10 mouse cellular contexts compared by ENCODE assay signal in the genomic region with DNA sequence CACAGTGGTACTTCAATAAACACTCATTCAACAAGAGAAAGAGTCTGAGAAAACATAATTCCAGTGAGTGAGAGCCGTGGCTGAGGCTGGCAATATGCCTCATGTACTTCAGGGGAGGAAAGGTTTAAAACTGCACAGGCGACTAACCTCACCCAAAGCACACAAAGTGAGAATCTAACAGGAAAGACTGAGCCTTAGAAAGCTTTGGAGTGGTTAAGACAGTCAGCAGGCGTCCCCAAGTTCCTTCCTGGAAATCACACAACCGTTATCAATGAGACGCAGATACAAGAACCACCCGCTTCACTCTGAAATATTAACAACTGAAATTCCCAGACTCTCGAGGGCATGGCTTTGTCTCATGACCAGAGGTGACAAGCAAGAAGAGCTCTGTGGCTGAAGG. TPM values are rescaled to one million over a fixed set of nuclear protein-coding genes. Genes with fewer than 3 reads are reported as not detected.
A peak's percentile ranks its signal among the peaks of the same experiment; 100 is the strongest.
DNase-seq lines count a peak whose midpoint lies in the region; ATAC-seq and TF ChIP-seq lines count a peak whose summit lies in the region.
"Had no signal": no experiment of that assay in that cellular context is flagged by ENCODE, and none has a peak within 500 bp of the region (broad histone marks: within the 10 kb centered on the region; RNA-seq: fewer than 3 reads in every experiment).

No protein-coding gene starts in this region.

- 69% methylated on average over 7 of the region's 7 CpGs for WGBS in embryonic facial prominence, embryonic 14.5 days
- WGBS in embryonic facial prominence, embryonic 10.5 days = 79% methylated on average over 7 of the region's 7 CpGs
- 33% methylated on average over 7 of the region's 7 CpGs for WGBS in stomach, postnatal 0 days
- 70% methylated on average over 7 of the region's 7 CpGs for WGBS in neural tube, embryonic 15.5 days

- TF ChIP-seq EP300 in stomach, postnatal 0 days (optimal IDR thresholded peaks at IDR 0.05) = no peak

- no peaks in the 10 kb centered on the region for H3K4me1 ChIP-seq in embryonic facial prominence, embryonic 14.5 days (ENCODE audit: control insufficient read depth, insufficient read depth, low read length)
- H3K4me1 ChIP-seq in embryonic facial prominence, embryonic 10.5 days = 0 out of 2 replicates have a peak, but pooled peaks cover 3% of the 10 kb centered on the region
- H3K4me1 ChIP-seq in megakaryocyte, embryonic 14.5 days = peaks cover 78% of the 10 kb centered on the region
- H3K4me1 ChIP-seq in stomach, postnatal 0 days (replicated peaks; ENCODE audit: control insufficient read depth, insufficient read depth) = 0 out of 2 replicates have a peak, but pooled peaks cover 2% of the 10 kb centered on the region
- H3K4me1 ChIP-seq in neural tube, embryonic 15.5 days = no peaks in the 10 kb centered on the region

- H3K27me3 ChIP-seq in embryonic facial prominence, embryonic 14.5 days (replicated peaks; ENCODE audit: control insufficient read depth, insufficient read depth, low read length) = no peaks in the 10 kb centered on the region
- no peaks in the 10 kb centered on the region for H3K27me3 ChIP-seq in embryonic facial prominence, embryonic 10.5 days (replicated peaks; ENCODE audit: low read depth, poor library complexity, severe bottlenecking)
- H3K27me3 ChIP-seq in megakaryocyte, embryonic 14.5 days (replicated peaks) = no peaks in the 10 kb centered on the region
- H3K27me3 ChIP-seq in stomach, postnatal 0 days (ENCODE audit: control insufficient read depth, insufficient read depth, low read length) = no peaks in the 10 kb centered on the region
- H3K27me3 ChIP-seq in neural tube, embryonic 15.5 days (replicated peaks) = no peaks in the 10 kb centered on the region
- H3K27me3 ChIP-seq: limb, embryonic 12.5 days had no signal

- H3K4me3 ChIP-seq in embryonic facial prominence, embryonic 14.5 days (ENCODE audit: low read depth, low read length) = no peak overlapping the region
- no peak overlapping the region for H3K4me3 ChIP-seq in embryonic facial prominence, embryonic 10.5 days
- peak overlapping the region; percentile 90 for H3K4me3 ChIP-seq in megakaryocyte, embryonic 14.5 days (replicated peaks)
- no peak overlapping the region for H3K4me3 ChIP-seq in stomach, postnatal 0 days (ENCODE audit: low read depth, low read length)
- H3K4me3 ChIP-seq in neural tube, embryonic 15.5 days (replicated peaks) = no peak overlapping the region
- H3K4me3 ChIP-seq: limb, embryonic 12.5 days had no signal

- no peak overlapping the region for H3K4me2 ChIP-seq in embryonic facial prominence, embryonic 14.5 days (ENCODE audit: low read depth, low read length)
- H3K4me2 ChIP-seq in stomach, postnatal 0 days (replicated peaks; ENCODE audit: low read depth) = peak overlapping the region; percentile 31
- H3K4me2 ChIP-seq in neural tube, embryonic 15.5 days = no peak overlapping the region
- H3K4me2 ChIP-seq: limb, embryonic 12.5 days had no signal

- TF ChIP-seq CTCF in stomach, postnatal 0 days (IDR thresholded peaks at IDR 0.05; ENCODE audit: low read depth) = no peak

- H3K9ac ChIP-seq in embryonic facial prominence, embryonic 14.5 days (ENCODE audit: low read depth, low read length) = 0 out of 2 replicates have a peak overlapping the region, but pooled peaks have one; percentile 25
- H3K9ac ChIP-seq in stomach, postnatal 0 days (ENCODE audit: low read length) = peak overlapping the region; percentile 47; the same call in 1 of the 2 replicates
- no peak overlapping the region for H3K9ac ChIP-seq in neural tube, embryonic 15.5 days (replicated peaks)
- H3K9ac ChIP-seq: limb, embryonic 12.5 days had no signal

- no peaks in the 10 kb centered on the region for H3K9me3 ChIP-seq in embryonic facial prominence, embryonic 14.5 days (ENCODE audit: control insufficient read depth, low read length)
- H3K9me3 ChIP-seq in embryonic facial prominence, embryonic 10.5 days = no peaks in the 10 kb centered on the region
- no peaks in the 10 kb centered on the region for H3K9me3 ChIP-seq in megakaryocyte, embryonic 14.5 days
- H3K9me3 ChIP-seq in stomach, postnatal 0 days (ENCODE audit: control insufficient read depth, low read length) = no peaks in the 10 kb centered on the region
- no peaks in the 10 kb centered on the region for H3K9me3 ChIP-seq in neural tube, embryonic 15.5 days (replicated peaks)
- H3K9me3 ChIP-seq: limb, embryonic 12.5 days had no signal

- H3K27ac ChIP-seq in embryonic facial prominence, embryonic 14.5 days (replicated peaks; ENCODE audit: low read depth, low read length) = no peak overlapping the region
- H3K27ac ChIP-seq in embryonic facial prominence, embryonic 10.5 days (replicated peaks) = no peak overlapping the region
- peak overlapping the region; percentile 10 for H3K27ac ChIP-seq in stomach, postnatal 0 days (replicated peaks)
- H3K27ac ChIP-seq in neural tube, embryonic 15.5 days (replicated peaks) = no peak overlapping the region
- H3K27ac ChIP-seq: limb, embryonic 12.5 days had no signal

- DNase-seq in embryonic facial prominence, embryonic 14.5 days (ENCODE audit: low spot score) = no peak
- no peak for DNase-seq in embryonic facial prominence, embryonic 10.5 days (ENCODE audit: low spot score)
- no peak for DNase-seq in stomach, postnatal 0 days (ENCODE audit: low spot score)
- no peak for DNase-seq in testis, postnatal 14 days (ENCODE audit: low spot score)
- DNase-seq: kidney, adult 9 months had no signal

- ATAC-seq in embryonic facial prominence, embryonic 14.5 days (ENCODE audit: low read depth) = no peak
- ATAC-seq in megakaryocyte, adult 5-6 weeks (ENCODE audit: poor library complexity, severe bottlenecking) = no peak
- ATAC-seq in inflammation-experienced regulatory T-cells, adult 6 months = peak; percentile 21
- ATAC-seq in stomach, postnatal 0 days (ENCODE audit: low FRiP score, low TSS enrichment) = no peak
- no peak for ATAC-seq in neural tube, embryonic 15.5 days (ENCODE audit: low FRiP score)

- H3K36me3 ChIP-seq in embryonic facial prominence, embryonic 14.5 days (ENCODE audit: control insufficient read depth, insufficient read depth, low read length) = no peaks in the 10 kb centered on the region
- H3K36me3 ChIP-seq in embryonic facial prominence, embryonic 10.5 days (replicated peaks) = no peaks in the 10 kb centered on the region
- H3K36me3 ChIP-seq in megakaryocyte, embryonic 14.5 days (replicated peaks; ENCODE audit: low read length) = peaks cover 19% of the 10 kb centered on the region
- no peaks in the 10 kb centered on the region for H3K36me3 ChIP-seq in stomach, postnatal 0 days (ENCODE audit: control insufficient read depth, insufficient read depth, low read length)
- peaks cover 3% of the 10 kb centered on the region; the same call in 1 of the 2 replicates for H3K36me3 ChIP-seq in neural tube, embryonic 15.5 days
- H3K36me3 ChIP-seq: limb, embryonic 12.5 days had no signal

RNA-seq across cellular contexts. Expression of a gene that starts 48.5 kb away (rescaled TPM):
- polyA plus RNA-seq in embryonic facial prominence, embryonic 14.5 days (2014; fragmentation: Nextera tagmentation; extraction: Ambion mirVana) = 142 and 152 TPM in 2 replicates
- 105 and 109 TPM in 2 replicates for polyA plus RNA-seq in embryonic facial prominence, embryonic 10.5 days (2016; fragmentation: Nextera tagmentation; extraction: Ambion mirVana)
- polyA plus RNA-seq in megakaryocyte, embryonic 14.5 days (2012; ENCODE audit: insufficient read depth, low replicate concordance) = 32.9 and 52.3 TPM in 2 replicates
- 84.0 and 91.7 TPM in 2 replicates for total RNA-seq in megakaryocyte, adult 5-6 weeks (2015)
- 40.2 and 48.4 TPM in 2 replicates for total RNA-seq in megakaryocyte, adult 5-6 weeks (2017)
- 10 to 100 TPM; 55.5 to 58.0 (median 57.0) TPM for polyA plus RNA-seq in inflammation-experienced regulatory T-cells, adult 6 months (2017; shearing (Covaris generic))
- 131 and 141 TPM in 2 replicates for polyA plus RNA-seq in stomach, postnatal 0 days (2015; fragmentation: Nextera tagmentation; extraction: Ambion mirVana)
- polyA plus RNA-seq in neural tube, embryonic 15.5 days (2015; fragmentation: Nextera tagmentation; extraction: Ambion mirVana) = 118 and 123 TPM in 2 replicates

RNA-seq across cellular contexts. Expression of a gene that starts 48.5 kb away (rescaled TPM):
- polyA plus RNA-seq in embryonic facial prominence, embryonic 14.5 days (2014; fragmentation: Nextera tagmentation; extraction: Ambion mirVana) = 49.0 and 54.3 TPM in 2 replicates
- 59.2 and 61.7 TPM in 2 replicates for polyA plus RNA-seq in embryonic facial prominence, embryonic 10.5 days (2016; fragmentation: Nextera tagmentation; extraction: Ambion mirVana)
- polyA plus RNA-seq in megakaryocyte, embryonic 14.5 days (2012; ENCODE audit: insufficient read depth, low replicate concordance) = 4.8 and 12.9 TPM in 2 replicates
- 56.4 and 65.4 TPM in 2 replicates for total RNA-seq in megakaryocyte, adult 5-6 weeks (2015)
- total RNA-seq in megakaryocyte, adult 5-6 weeks (2017) = 50.8 and 54.5 TPM in 2 replicates
- polyA plus RNA-seq in inflammation-experienced regulatory T-cells, adult 6 months (2017; shearing (Covaris generic)) = 10 to 100 TPM; 56.3 to 64.4 (median 64.3) TPM
- polyA plus RNA-seq in stomach, postnatal 0 days (2015; fragmentation: Nextera tagmentation; extraction: Ambion mirVana) = 24.1 and 25.8 TPM in 2 replicates
- polyA plus RNA-seq in neural tube, embryonic 15.5 days (2015; fragmentation: Nextera tagmentation; extraction: Ambion mirVana) = 59.6 and 62.3 TPM in 2 replicates
